Mouse (Mus musculus): Measurements from ENCODE around the gene Cers6.

DNA sequence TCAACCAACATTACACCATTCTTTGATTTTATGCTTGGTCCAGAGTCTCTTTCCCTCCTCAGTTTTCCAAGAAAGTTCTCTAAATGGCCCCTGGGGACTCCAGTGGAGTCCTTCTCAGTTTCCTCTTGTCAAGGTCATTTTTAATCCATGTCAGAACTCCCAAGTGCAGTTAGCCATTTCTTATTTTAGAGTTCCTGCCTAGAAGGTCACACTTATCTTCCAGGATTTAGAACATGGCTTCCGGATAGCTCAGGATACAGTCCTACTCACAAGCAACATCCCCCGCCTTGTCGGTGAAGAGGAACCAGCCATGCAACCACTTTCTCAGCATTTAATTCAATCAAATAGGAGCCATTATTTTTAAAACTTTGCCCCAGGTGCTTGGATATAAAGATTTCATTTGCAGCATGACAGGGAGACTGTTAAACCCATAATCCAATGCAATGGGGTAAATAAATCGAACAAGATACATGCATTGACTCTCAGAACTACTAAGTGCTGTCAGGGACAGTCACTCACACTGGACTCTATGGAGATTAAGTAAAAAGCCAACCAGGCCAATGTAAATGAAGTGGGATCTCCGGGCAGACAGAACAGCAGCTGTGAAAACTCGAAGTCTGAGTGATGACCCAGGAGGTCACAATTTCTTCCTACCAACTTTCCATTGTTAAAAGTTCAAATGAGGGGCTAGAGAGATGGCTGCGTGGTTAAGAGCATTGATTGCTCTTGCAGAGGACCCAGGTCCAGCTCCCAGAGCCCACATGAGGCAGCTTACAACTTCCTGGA lies 268.4 kb downstream of the Cers6 start:
- no peak for TF ChIP-seq POLR2A (IDR thresholded peaks at IDR 0.05; ENCODE audit: control insufficient read depth, extremely low read depth, insufficient read depth, low read length, poor library complexity)
- TF ChIP-seq CTCF (IDR thresholded peaks at IDR 0.05; ENCODE audit: borderline replicate concordance, control insufficient read depth, extremely low read depth, insufficient read depth, low read length, poor library complexity): no peak
